ENCODE assay signal across 8 mouse cellular contexts in the genomic region with DNA sequence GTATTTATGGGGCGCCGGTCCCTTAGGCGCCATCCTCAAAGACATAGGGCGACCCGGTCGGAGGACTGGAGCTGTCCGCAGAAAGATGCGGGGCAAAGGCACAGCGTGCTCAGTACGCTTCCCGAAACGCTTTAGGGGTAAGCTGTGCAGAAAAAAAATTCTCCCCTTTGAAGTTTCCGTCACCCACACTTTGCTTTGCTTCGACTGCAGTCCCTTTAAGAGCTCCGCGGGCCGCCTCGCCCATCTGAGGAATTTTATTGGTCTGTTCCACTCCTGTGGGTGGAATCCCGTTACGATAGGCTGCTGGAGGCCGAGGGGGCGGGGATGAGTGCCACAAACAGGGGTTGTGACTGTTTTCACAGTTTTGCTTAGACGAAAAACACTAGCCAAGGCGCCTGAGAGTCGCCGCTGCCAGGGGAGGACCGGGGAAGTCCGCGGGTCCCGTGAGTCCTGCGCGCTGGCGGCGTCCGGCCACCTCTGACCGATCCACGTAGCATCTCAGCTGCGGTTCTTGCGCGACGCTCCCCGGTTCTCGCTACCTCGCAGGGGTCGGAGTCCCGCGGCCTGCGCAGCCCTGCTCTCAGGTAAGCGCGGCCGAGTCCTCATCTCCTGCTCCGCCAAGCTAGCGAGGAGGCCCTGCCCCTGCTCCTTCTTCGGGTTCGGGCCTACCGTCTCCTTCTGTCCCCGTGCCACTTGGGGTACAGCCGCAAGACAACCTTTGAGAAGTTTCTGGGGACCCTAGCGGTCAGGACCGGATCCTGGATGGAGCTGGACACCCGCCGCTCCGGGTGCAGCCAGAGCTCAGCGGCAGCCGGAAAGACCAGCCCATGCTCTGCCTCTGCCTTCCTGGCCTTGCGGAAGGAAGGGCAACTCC. TPM values are rescaled to one million over a fixed set of nuclear protein-coding genes. Genes with fewer than 3 reads are reported as not detected.
A peak's percentile ranks its signal among the peaks of the same experiment; 100 is the strongest.
DNase-seq lines count a peak whose midpoint lies in the region; ATAC-seq and TF ChIP-seq lines count a peak whose summit lies in the region.

Gene Tpra1 (plus strand): TSS at position 305 of the 874 bp plus-strand sequence.

- H3K36me3 ChIP-seq in forebrain, embryonic 10.5 days (replicated peaks) = peaks cover 2% of the 10 kb centered on the region
- H3K36me3 ChIP-seq in heart, embryonic 15.5 days = no peaks in the 10 kb centered on the region
- peaks cover 4% of the 10 kb centered on the region for H3K36me3 ChIP-seq in liver, embryonic 14.5 days (replicated peaks; ENCODE audit: control insufficient read depth, insufficient read depth, low read depth)
- no peaks in the 10 kb centered on the region for H3K36me3 ChIP-seq in neural tube, embryonic 11.5 days (ENCODE audit: control insufficient read depth, insufficient read depth, low read length)
- H3K36me3 ChIP-seq in stomach, postnatal 0 days (ENCODE audit: control insufficient read depth, insufficient read depth, low read length) = no peaks in the 10 kb centered on the region

- WGBS in forebrain, embryonic 10.5 days = under 1% methylated on average over 66 of the region's 66 CpGs
- under 1% methylated on average over 66 of the region's 66 CpGs for whole genome bisulfite sequencing in heart, embryonic 15.5 days
- WGBS in liver, embryonic 14.5 days (ENCODE audit: insufficient replicate concordance) = under 1% methylated on average over 66 of the region's 66 CpGs
- WGBS in neural tube, embryonic 11.5 days = under 1% methylated on average over 66 of the region's 66 CpGs
- under 1% methylated on average over 66 of the region's 66 CpGs for WGBS in stomach, postnatal 0 days

- peak within 1 kb of the TSS; percentile 74 for H3K4me3 ChIP-seq in forebrain, embryonic 10.5 days
- peak within 1 kb of the TSS; percentile 85 for H3K4me3 ChIP-seq in heart, embryonic 15.5 days
- peak within 1 kb of the TSS; percentile 93 for H3K4me3 ChIP-seq in liver, embryonic 14.5 days (ENCODE audit: insufficient read depth in 1 of 2, low read depth in 2 of 2, low read length in 2 of 2)
- peak within 1 kb of the TSS; percentile 50 for H3K4me3 ChIP-seq in neural tube, embryonic 11.5 days (ENCODE audit: low read depth, low read length)
- peak within 1 kb of the TSS; percentile 84 for H3K4me3 ChIP-seq in stomach, postnatal 0 days (ENCODE audit: low read depth, low read length)

- peaks cover 69% of the 10 kb centered on the region for H3K4me1 ChIP-seq in forebrain, embryonic 10.5 days
- peaks cover 68% of the 10 kb centered on the region for H3K4me1 ChIP-seq in heart, embryonic 15.5 days (replicated peaks)
- peaks cover 36 to 52% of the 10 kb centered on the region in 2 experiments for H3K4me1 ChIP-seq in liver, embryonic 14.5 days (replicated peaks; ENCODE audit: control insufficient read depth in 2 of 2, insufficient read depth in 2 of 2, low read length in 1 of 2)
- H3K4me1 ChIP-seq in neural tube, embryonic 11.5 days (ENCODE audit: control insufficient read depth, insufficient read depth, low read length) = peaks cover 16% of the 10 kb centered on the region
- H3K4me1 ChIP-seq in stomach, postnatal 0 days (replicated peaks; ENCODE audit: control insufficient read depth, insufficient read depth) = peaks cover 9% of the 10 kb centered on the region

- no peak for TF ChIP-seq EP300 in liver, embryonic 14.5 days (IDR thresholded peaks at IDR 0.05; ENCODE audit: low read depth)
- TF ChIP-seq EP300 in stomach, postnatal 0 days (optimal IDR thresholded peaks at IDR 0.05) = no peak

- H3K9me3 ChIP-seq in forebrain, embryonic 10.5 days = no peaks in the 10 kb centered on the region
- no peaks in the 10 kb centered on the region for H3K9me3 ChIP-seq in heart, embryonic 15.5 days (replicated peaks)
- H3K9me3 ChIP-seq in liver, embryonic 14.5 days (ENCODE audit: control insufficient read depth, low read length) = no peaks in the 10 kb centered on the region
- H3K9me3 ChIP-seq in neural tube, embryonic 11.5 days (ENCODE audit: control insufficient read depth, low read length) = no peaks in the 10 kb centered on the region
- H3K9me3 ChIP-seq in stomach, postnatal 0 days (ENCODE audit: control insufficient read depth, low read length) = no peaks in the 10 kb centered on the region

- H3K9ac ChIP-seq in heart, embryonic 15.5 days = peak within 1 kb of the TSS; percentile 93
- peak within 1 kb of the TSS; percentile 98 for H3K9ac ChIP-seq in liver, embryonic 14.5 days (replicated peaks)
- peak within 1 kb of the TSS; percentile 75 for H3K9ac ChIP-seq in neural tube, embryonic 11.5 days (ENCODE audit: low read length)
- peak within 1 kb of the TSS; percentile 91 for H3K9ac ChIP-seq in stomach, postnatal 0 days (ENCODE audit: low read length)

- peak; percentile 92 for DNase-seq in c-Kit-negative CD71-positive TER-119-positive erythroid progenitor cells, embryonic 14.5 days (ENCODE audit: low read depth, low spot score)
- DNase-seq in forebrain, embryonic 10.5 days (ENCODE audit: extremely low spot score, low spot score) = peak; percentile 96
- peak; percentile 98 to 99 for DNase-seq in kidney, postnatal 25 days
- peak; percentile 93 to 96 (median 95) for DNase-seq in liver, embryonic 14.5 days (ENCODE audit: low read depth in 3 of 3, low spot score in 3 of 3)
- peak; percentile 94 for DNase-seq in neural tube, embryonic 11.5 days (ENCODE audit: low spot score)
- peak; percentile 95 for DNase-seq in stomach, postnatal 0 days (ENCODE audit: low spot score)

- peak within 1 kb of the TSS; percentile 90 for H3K27ac ChIP-seq in forebrain, embryonic 10.5 days
- H3K27ac ChIP-seq in heart, embryonic 15.5 days = peak within 1 kb of the TSS; percentile 97
- peak within 1 kb of the TSS; percentile 91 for H3K27ac ChIP-seq in liver, embryonic 14.5 days
- peak within 1 kb of the TSS; percentile 72 for H3K27ac ChIP-seq in neural tube, embryonic 11.5 days (ENCODE audit: low read depth, low read length)
- peak within 1 kb of the TSS; percentile 96 for H3K27ac ChIP-seq in stomach, postnatal 0 days (replicated peaks)

- no peaks in the 10 kb centered on the region for H3K27me3 ChIP-seq in forebrain, embryonic 10.5 days (ENCODE audit: poor library complexity, severe bottlenecking)
- H3K27me3 ChIP-seq in heart, embryonic 15.5 days = no peaks in the 10 kb centered on the region
- no peaks in the 10 kb centered on the region for H3K27me3 ChIP-seq in liver, embryonic 14.5 days (ENCODE audit: control insufficient read depth, insufficient read depth, low read length)
- no peaks in the 10 kb centered on the region for H3K27me3 ChIP-seq in neural tube, embryonic 11.5 days (ENCODE audit: control insufficient read depth, insufficient read depth, low read length)
- H3K27me3 ChIP-seq in stomach, postnatal 0 days (ENCODE audit: control insufficient read depth, insufficient read depth, low read length) = no peaks in the 10 kb centered on the region

- peak; percentile 86 for ATAC-seq in CD4-positive, CD25-positive, alpha-beta regulatory T cell, adult 4 months
- ATAC-seq in heart, embryonic 15.5 days (replicated peaks; ENCODE audit: insufficient number of reproducible peaks, insufficient read depth, low FRiP score, low read depth) = peak; percentile 81
- peak; percentile 84 for ATAC-seq in liver, embryonic 14.5 days (ENCODE audit: insufficient read depth)
- peak; percentile 81 for ATAC-seq in neural tube, embryonic 11.5 days (ENCODE audit: insufficient read depth, low FRiP score, low TSS enrichment)
- peak; percentile 90 for ATAC-seq in stomach, postnatal 0 days (ENCODE audit: low FRiP score, low TSS enrichment)

- TF ChIP-seq CTCF in liver, embryonic 14.5 days (IDR thresholded peaks at IDR 0.05; ENCODE audit: low read depth) = peak; percentile 42
- peak; percentile 45 for TF ChIP-seq CTCF in stomach, postnatal 0 days (IDR thresholded peaks at IDR 0.05; ENCODE audit: low read depth)

- H3K4me2 ChIP-seq in heart, embryonic 15.5 days = peak within 1 kb of the TSS; percentile 98
- H3K4me2 ChIP-seq in liver, embryonic 14.5 days (ENCODE audit: low read depth) = peak within 1 kb of the TSS; percentile 99
- H3K4me2 ChIP-seq in neural tube, embryonic 11.5 days (ENCODE audit: low read depth) = peak within 1 kb of the TSS; percentile 71
- peak within 1 kb of the TSS; percentile 95 for H3K4me2 ChIP-seq in stomach, postnatal 0 days (replicated peaks; ENCODE audit: low read depth)

RNA-seq across cellular contexts. Expression of gene Tpra1, which starts in this region (rescaled TPM):
- polyA plus RNA-seq in CD4-positive, CD25-positive, alpha-beta regulatory T cell, adult 4 months (2017; shearing (Covaris generic)) = 10 to 100 TPM; 54.7 to 74.1 TPM
- 47.9 and 51.5 TPM in 2 replicates for polyA plus RNA-seq in forebrain, embryonic 10.5 days (2016; fragmentation: Nextera tagmentation; extraction: Ambion mirVana)
- polyA plus RNA-seq in heart, embryonic 15.5 days (2015; fragmentation: Nextera tagmentation; extraction: Ambion mirVana) = 41.4 and 54.7 TPM in 2 replicates
- 52.2 and 61.5 TPM in 2 replicates for polyA plus RNA-seq in liver, embryonic 14.5 days (2012; rRNA removed)
- 25.6 and 32.9 TPM in 2 replicates for polyA plus RNA-seq in liver, embryonic 14.5 days (2014; fragmentation: Nextera tagmentation; extraction: Ambion mirVana)
- 44.8 and 48.8 TPM in 2 replicates for polyA plus RNA-seq in neural tube, embryonic 11.5 days (2014; fragmentation: Nextera tagmentation; extraction: Ambion mirVana)
- polyA plus RNA-seq in stomach, postnatal 0 days (2015; fragmentation: Nextera tagmentation; extraction: Ambion mirVana) = 39.8 and 42.8 TPM in 2 replicates

Comparison
In these comparisons a context has a peak if more than half of its experiments do, and no peak if none do; other contexts are left out.
1. Peak in every context shown above with its lines: DNase-seq, ATAC-seq, H3K4me3 ChIP-seq and H3K27ac ChIP-seq.